Mouse (Mus musculus) embryo, embryonic 10 days (tissue): ENCODE data around the gene Rxra.

Experiments
- DNase-seq: peaks from one replicate; pipeline ENCODE4 v3.0.0-alpha.2; 2015; ENCODE audit warnings: low spot score

Rxra gene

GRCm38 (mm10) chr2:27670746-27671145 lies 5.5 kb upstream of the Rxra start:
- DNase-seq: no peak

GRCm38 (mm10) chr2:27671633-27672091 lies 4.6 kb upstream of the Rxra start:
- no peak for DNase-seq

- DNase-seq: peak; percentile 67
Observed at GRCm38 (mm10) chr2:27676478-27677325, 462 bp downstream of the Rxra start.

GRCm38 (mm10) chr2:27677411-27678310 lies 1.4 kb downstream of the Rxra start:
- DNase-seq: peak; percentile 58

GRCm38 (mm10) chr2:27678331-27678730 lies 2.1 kb downstream of the Rxra start:
- DNase-seq: no peak

GRCm38 (mm10) chr2:27678836-27679480 lies 2.7 kb downstream of the Rxra start:
- DNase-seq: no peak

- DNase-seq: no peak
Observed at GRCm38 (mm10) chr2:27679621-27680025, 3.4 kb downstream of the Rxra start.

GRCm38 (mm10) chr2:27680058-27680457 lies 3.8 kb downstream of the Rxra start:
- no peak for DNase-seq

GRCm38 (mm10) chr2:27680595-27680994 lies 4.4 kb downstream of the Rxra start:
- no peak for DNase-seq

GRCm38 (mm10) chr2:27681426-27681825 lies 5.2 kb downstream of the Rxra start:
- DNase-seq: no peak

- no peak for DNase-seq
Observed at GRCm38 (mm10) chr2:27682096-27682495, 5.9 kb downstream of the Rxra start.

- DNase-seq: no peak
Observed at GRCm38 (mm10) chr2:27684017-27684657, 7.9 kb downstream of the Rxra start.

GRCm38 (mm10) chr2:27685917-27686316 lies 9.7 kb downstream of the Rxra start:
- no peak for DNase-seq

GRCm38 (mm10) chr2:27686335-27686734 lies 10.1 kb downstream of the Rxra start:
- DNase-seq: no peak

- no peak for DNase-seq
Observed at GRCm38 (mm10) chr2:27687041-27687440, 10.8 kb downstream of the Rxra start.

GRCm38 (mm10) chr2:27687973-27688372 lies 11.7 kb downstream of the Rxra start:
- no peak for DNase-seq

- DNase-seq: no peak
Observed at GRCm38 (mm10) chr2:27690714-27691113, 14.5 kb downstream of the Rxra start.

GRCm38 (mm10) chr2:27691139-27691720 lies 15.0 kb downstream of the Rxra start:
- no peak for DNase-seq

GRCm38 (mm10) chr2:27692608-27693007 lies 16.4 kb downstream of the Rxra start:
- DNase-seq: no peak

- DNase-seq: no peak
Observed at GRCm38 (mm10) chr2:27693684-27694083, 17.4 kb downstream of the Rxra start.

- peak; percentile 65 for DNase-seq
Observed at GRCm38 (mm10) chr2:27699574-27699973, 23.3 kb downstream of the Rxra start.
